Mouse (Mus musculus) kidney, embryonic 16.5 days (tissue): ENCODE measurements around the gene 1700069L16Rik. TPM values are rescaled to one million over a fixed set of nuclear protein-coding genes. Genes with fewer than 3 reads are reported as not detected.

ENCODE experiments used
- ATAC-seq: fragments of 200-750 bp; cut with Nextera tagmentation; 2 replicates; pipeline ENCODE4 v1.8.0; 2017; ENCODE audit warnings: moderate TSS enrichment; ENCODE audit not compliant: low FRiP score, low TSS enrichment
- H3K27ac ChIP-seq: fragments of 300-500 bp; sonication (generic); 2 replicates; pipeline ENCODE4 v1.5.1; 2014; ENCODE audit warnings: low read length
- H3K27me3 ChIP-seq: fragments of 300-500 bp; sonication (generic); 2 replicates; pipeline ENCODE4 v1.6.1; 2014; ENCODE audit warnings: low read length, control low read depth, mixed read lengths; ENCODE audit not compliant: insufficient read depth
- H3K36me3 ChIP-seq: fragments of 300-500 bp; sonication (generic); 2 replicates; pipeline ENCODE4 v1.6.1; 2014; ENCODE audit warnings: low read length, control low read depth, mixed read lengths; ENCODE audit not compliant: insufficient read depth
- H3K4me1 ChIP-seq: fragments of 300-500 bp; sonication (generic); 2 replicates; pipeline ENCODE4 v1.6.1; 2014; ENCODE audit warnings: low read length, control low read depth, mixed read lengths; ENCODE audit not compliant: insufficient read depth
- H3K4me2 ChIP-seq: fragments of 300-500 bp; sonication (generic); replicated peaks from 2 replicates; pipeline ENCODE4 v1.6.1; 2014; ENCODE audit warnings: low read depth, low read length
- H3K4me3 ChIP-seq: fragments of 300-500 bp; sonication (generic); 2 replicates; pipeline ENCODE4 v1.5.1; 2014; ENCODE audit warnings: mild to moderate bottlenecking, low read length
- H3K9ac ChIP-seq: fragments of 300-500 bp; sonication (generic); replicated peaks from 2 replicates; pipeline ENCODE4 v1.6.1; 2014; ENCODE audit warnings: low read length
- H3K9me3 ChIP-seq: fragments of 300-500 bp; sonication (generic); 2 replicates; pipeline ENCODE4 v1.6.1; 2016; ENCODE audit warnings: low read length, control low read depth
- WGBS: fragments of 180-500 bp; shearing (Covaris S2); extraction: QIAGEN DNeasy Blood & Tissue Kit; methylation state at CpG from one replicate; pipeline ENCODE4 v1.1.7; 2014; 5-methylcytosine and 5-hydroxymethylcytosine counted together
- polyA plus RNA-seq: library from polyadenylated mRNA; unstranded; fragments of >200 nt; fragmentation: Nextera tagmentation; extraction: Ambion mirVana; gene quantifications from 2 replicates; pipeline ENCODE4 v1.2.1, GENCODE M21; 2015

The 1700069L16Rik gene
- polyA plus RNA-seq, 1 experiment from 2014 or later = not detected

- H3K27me3 ChIP-seq = no peaks in the 10 kb centered on the region
- H3K4me1 ChIP-seq = peaks cover 23% of the 10 kb centered on the region
- no peaks in the 10 kb centered on the region for H3K9me3 ChIP-seq
- no peak overlapping the region for H3K9ac ChIP-seq
- H3K4me3 ChIP-seq = no peak overlapping the region
- H3K27ac ChIP-seq = no peak overlapping the region; the same call in 1 of the 2 replicates
- no peak overlapping the region for H3K4me2 ChIP-seq
- peaks cover 20% of the 10 kb centered on the region for H3K36me3 ChIP-seq
- WGBS = 66% methylated on average over 5 of the region's 5 CpGs
- ATAC-seq = no peak
These were observed 9.8 kb upstream of the 1700069L16Rik start for GRCm38 (mm10) chr5:113734376-113734775.

DNA sequence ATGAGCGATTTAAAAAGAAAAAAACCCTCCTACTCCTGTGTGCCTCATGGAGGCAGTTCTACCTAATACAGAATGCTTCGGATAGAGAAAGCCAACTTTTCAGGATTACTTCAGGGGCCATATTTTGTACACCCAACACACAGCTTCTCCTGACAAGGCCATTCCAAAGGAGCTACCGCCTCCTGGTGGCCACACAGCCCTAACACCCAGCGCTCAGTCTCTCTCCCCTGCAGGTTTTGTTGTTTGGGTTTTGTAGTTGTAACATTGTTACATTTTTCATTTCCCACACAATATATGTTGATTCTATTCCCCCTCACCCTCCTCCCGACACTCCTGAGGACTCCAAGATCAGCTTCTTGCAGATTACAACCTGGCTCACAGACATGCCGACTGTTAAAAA lies 7.6 kb upstream of the 1700069L16Rik start:
- H3K9ac ChIP-seq = no peak overlapping the region
- no peak overlapping the region for H3K4me2 ChIP-seq
- WGBS = 33% methylated on average over 6 of the region's 6 CpGs
- peaks cover 22% of the 10 kb centered on the region for H3K4me1 ChIP-seq
- no peak overlapping the region for H3K4me3 ChIP-seq
- no peak for ATAC-seq
- H3K9me3 ChIP-seq = no peaks in the 10 kb centered on the region
- no peaks in the 10 kb centered on the region for H3K36me3 ChIP-seq
- H3K27ac ChIP-seq = no peak overlapping the region
- H3K27me3 ChIP-seq = no peaks in the 10 kb centered on the region

- Histone ChIP-seq H3K4me2 (no peak overlapping the region), H3K27ac (no peak overlapping the region), H3K36me3 (no peaks in the 10 kb centered on the region), H3K9ac (no peak overlapping the region), H3K27me3 (no peaks in the 10 kb centered on the region), H3K4me3 (no peak overlapping the region), H3K4me1 (peaks cover 12% of the 10 kb centered on the region), H3K9me3 (no peaks in the 10 kb centered on the region)
- no peak for ATAC-seq
- 84% methylated on average over 7 of the region's 7 CpGs for WGBS
These were observed 6.6 kb upstream of the 1700069L16Rik start for GRCm38 (mm10) chr5:113731174-113731573.

GRCm38 (mm10) chr5:113730641-113731121 lies 6.1 kb upstream of the 1700069L16Rik start:
- H3K9ac ChIP-seq = no peak overlapping the region
- H3K36me3 ChIP-seq = no peaks in the 10 kb centered on the region
- 25% methylated on average over 7 of the region's 7 CpGs for WGBS
- H3K9me3 ChIP-seq = no peaks in the 10 kb centered on the region
- H3K4me1 ChIP-seq = peaks cover 12% of the 10 kb centered on the region
- ATAC-seq = no peak
- no peaks in the 10 kb centered on the region for H3K27me3 ChIP-seq
- H3K27ac ChIP-seq = no peak overlapping the region
- H3K4me3 ChIP-seq = no peak overlapping the region
- H3K4me2 ChIP-seq = no peak overlapping the region

DNA sequence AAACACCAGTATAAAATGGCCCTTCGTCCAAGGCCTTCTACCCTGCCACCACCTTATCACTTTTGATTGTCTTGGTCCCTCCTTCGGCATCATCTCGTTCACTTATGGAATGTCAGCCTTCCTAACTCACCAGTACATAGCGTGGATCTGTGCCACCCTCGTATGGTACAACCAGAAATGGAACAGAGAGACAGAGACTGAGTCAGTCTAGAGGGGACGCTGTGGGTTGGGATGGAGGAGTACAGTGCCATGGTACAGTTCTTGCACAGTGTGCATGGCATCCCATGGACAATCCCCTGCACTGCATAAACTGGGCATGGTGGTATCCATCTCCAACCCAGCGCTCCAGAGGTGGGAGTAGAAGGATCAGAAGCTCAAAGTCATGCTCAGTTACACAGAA lies 4.1 kb upstream of the 1700069L16Rik start:
- no peak overlapping the region for H3K27ac ChIP-seq
- 83% methylated on average over 7 of the region's 7 CpGs for WGBS

DNA sequence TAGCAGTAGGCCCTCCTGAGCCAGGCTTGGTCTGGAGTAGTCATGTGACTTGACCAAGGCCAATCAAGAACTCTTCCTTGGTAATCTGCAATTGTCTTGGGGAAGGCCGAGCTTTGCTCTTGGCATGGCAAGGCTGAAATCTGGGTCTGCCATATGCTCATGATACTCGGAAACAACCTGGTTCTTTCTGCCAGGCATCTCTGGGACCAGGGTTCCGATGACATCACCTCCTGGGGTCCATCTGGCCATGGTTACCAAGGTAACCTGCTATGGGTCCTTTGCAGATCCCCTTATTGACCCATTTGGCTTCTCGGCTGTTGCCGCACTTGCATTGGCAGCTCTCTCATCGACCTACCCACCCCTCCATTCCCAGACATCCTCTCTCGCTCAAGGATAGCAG lies 3.4 kb upstream of the 1700069L16Rik start:
- no peak overlapping the region for H3K27ac ChIP-seq
- no peak overlapping the region for H3K4me3 ChIP-seq
- no peaks in the 10 kb centered on the region for H3K9me3 ChIP-seq
- H3K9ac ChIP-seq = no peak overlapping the region
- peaks cover 5% of the 10 kb centered on the region; the same call in 1 of the 2 replicates for H3K4me1 ChIP-seq
- H3K36me3 ChIP-seq = no peaks in the 10 kb centered on the region
- ATAC-seq = no peak
- H3K27me3 ChIP-seq = no peaks in the 10 kb centered on the region
- no peak overlapping the region for H3K4me2 ChIP-seq
- 80% methylated on average over 7 of the region's 7 CpGs for WGBS

More for the DNA sequence above, 4.1 kb upstream of the 1700069L16Rik start:
- Histone ChIP-seq H3K36me3 (no peaks in the 10 kb centered on the region), H3K4me3 (no peak overlapping the region), H3K27me3 (no peaks in the 10 kb centered on the region), H3K4me2 (no peak overlapping the region), H3K4me1 (peaks cover 5% of the 10 kb centered on the region; the same call in 1 of the 2 replicates), H3K9me3 (no peaks in the 10 kb centered on the region), H3K9ac (no peak overlapping the region)
- no peak for ATAC-seq

DNA sequence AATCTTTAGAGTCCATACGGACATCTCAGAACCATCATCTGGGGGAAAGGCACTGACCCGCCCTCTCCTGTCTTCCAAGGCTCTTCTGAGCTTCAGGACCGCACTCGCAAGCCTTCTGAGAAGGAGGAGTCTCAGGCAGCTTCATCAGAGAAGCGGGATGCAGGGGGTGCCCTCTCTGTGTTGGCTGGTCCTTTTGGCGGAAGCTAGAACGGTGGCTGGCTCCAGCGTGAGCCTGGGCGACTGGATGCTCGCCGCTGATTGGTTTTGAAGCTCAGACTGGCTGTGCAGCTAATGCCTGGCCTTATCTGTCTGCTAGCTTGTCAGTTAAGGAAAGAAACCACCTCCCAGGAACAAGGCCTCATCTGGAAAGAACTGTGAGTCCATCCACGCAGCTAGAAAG lies 2.7 kb upstream of the 1700069L16Rik start:
- 68% methylated on average over 12 of the region's 12 CpGs for WGBS
- Histone ChIP-seq H3K9me3 (no peaks in the 10 kb centered on the region), H3K4me3 (no peak overlapping the region), H3K36me3 (no peaks in the 10 kb centered on the region), H3K4me2 (no peak overlapping the region), H3K4me1 (peaks cover 5% of the 10 kb centered on the region; the same call in 1 of the 2 replicates), H3K27me3 (no peaks in the 10 kb centered on the region), H3K9ac (no peak overlapping the region), H3K27ac (no peak overlapping the region)
- no peak for ATAC-seq

DNA sequence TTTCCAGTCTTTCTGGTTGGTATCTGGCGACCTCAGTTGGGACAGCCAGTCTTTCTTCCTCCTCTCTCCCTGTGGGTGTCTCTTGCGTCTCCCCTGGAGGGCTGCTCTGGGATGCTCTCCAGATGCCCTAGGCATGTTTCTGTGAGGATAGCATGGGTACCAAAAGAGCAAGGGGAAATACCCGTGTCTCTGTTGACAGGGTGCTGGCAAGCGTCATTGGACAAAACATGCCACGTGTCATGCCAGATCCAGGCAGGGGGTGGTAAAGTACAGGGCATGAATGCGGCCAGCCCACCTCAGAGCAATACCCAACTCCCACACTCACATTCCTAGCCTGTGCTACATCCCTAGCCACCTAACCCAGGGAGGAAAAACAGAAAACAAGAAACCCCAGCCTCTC lies 2.0 kb upstream of the 1700069L16Rik start:
- peaks cover 5% of the 10 kb centered on the region; the same call in 1 of the 2 replicates for H3K4me1 ChIP-seq
- H3K9me3 ChIP-seq = no peaks in the 10 kb centered on the region
- H3K4me2 ChIP-seq = no peak overlapping the region
- H3K9ac ChIP-seq = no peak overlapping the region
- no peak overlapping the region for H3K27ac ChIP-seq
- ATAC-seq = no peak
- H3K4me3 ChIP-seq = no peak overlapping the region
- no peaks in the 10 kb centered on the region for H3K36me3 ChIP-seq
- no peaks in the 10 kb centered on the region for H3K27me3 ChIP-seq
- 80% methylated on average over 6 of the region's 6 CpGs for WGBS

GRCm38 (mm10) chr5:113725417-113725816 lies 845 bp upstream of the 1700069L16Rik start:
- H3K9me3 ChIP-seq = no peaks in the 10 kb centered on the region
- no peaks in the 10 kb centered on the region for H3K27me3 ChIP-seq
- no peak overlapping the region for H3K4me2 ChIP-seq
- H3K4me3 ChIP-seq = no peak overlapping the region
- no peak overlapping the region for H3K27ac ChIP-seq
- WGBS = 57% methylated on average over 12 of the region's 12 CpGs
- no peaks in the 10 kb centered on the region for H3K36me3 ChIP-seq
- H3K4me1 ChIP-seq = 0 out of 2 replicates have a peak, but pooled peaks cover under 1% of the 10 kb centered on the region
- no peak for ATAC-seq
- no peak overlapping the region for H3K9ac ChIP-seq

- no peak overlapping the region for H3K27ac ChIP-seq
- H3K9ac ChIP-seq = no peak overlapping the region
- WGBS = 38% methylated on average over 8 of the region's 8 CpGs
- no peaks in the 10 kb centered on the region for H3K27me3 ChIP-seq
- H3K36me3 ChIP-seq = no peaks in the 10 kb centered on the region
- H3K4me1 ChIP-seq = no peaks in the 10 kb centered on the region
- H3K9me3 ChIP-seq = no peaks in the 10 kb centered on the region
- no peak overlapping the region for H3K4me3 ChIP-seq
- 0 out of 2 replicates have a peak, but pooled peaks have one; percentile 2 for ATAC-seq
- H3K4me2 ChIP-seq = no peak overlapping the region
These were observed 870 bp downstream of the 1700069L16Rik start for GRCm38 (mm10) chr5:113723567-113724237.
